Mouse (Mus musculus) ES-Bruce4 (cell line): ENCODE results near the gene Trio.

ENCODE experiments used
- CTCF ChIP-seq: IDR thresholded peaks from one replicate; pipeline ENCODE4 v1.8.1; 2011; ENCODE audit warnings: low read depth, low read length
- EP300 ChIP-seq: IDR thresholded peaks from 2 replicates; pipeline ENCODE4 v1.6.1; 2011; ENCODE audit warnings: low read depth, low read length; ENCODE audit not compliant: insufficient read depth
- POLR2A ChIP-seq: IDR thresholded peaks from one replicate; pipeline ENCODE4 v1.8.1; 2011; ENCODE audit warnings: low read length; ENCODE audit not compliant: insufficient read depth

DNA sequence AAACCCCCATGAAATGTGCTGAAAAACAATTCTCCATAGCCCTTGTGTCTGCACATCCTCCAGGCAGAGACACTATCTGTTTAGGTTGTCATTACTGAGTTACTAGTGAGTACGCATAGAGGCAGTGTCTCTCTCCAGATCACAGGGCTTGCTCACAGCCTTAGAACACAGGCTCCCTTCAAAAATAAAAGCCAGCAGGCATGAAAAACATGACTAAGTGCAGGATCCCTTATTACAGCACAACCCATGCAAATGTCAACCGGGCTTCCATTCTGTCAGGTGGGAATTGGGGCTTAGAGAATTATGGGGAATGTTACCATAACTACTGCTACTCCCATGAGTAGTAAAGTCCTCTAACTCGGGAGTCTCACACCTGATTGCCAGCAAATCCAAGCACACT, 44.4 kb downstream of the Trio start:
- no peak for TF ChIP-seq CTCF
- no peak for TF ChIP-seq POLR2A
- no peak for TF ChIP-seq EP300
